Mouse (Mus musculus) heart, embryonic 16.5 days (tissue): ENCODE data around the gene Fam172a. TPM values are rescaled to one million over a fixed set of nuclear protein-coding genes. Genes with fewer than 3 reads are reported as not detected.

Source experiments
- ATAC-seq: fragments of 200-750 bp; cut with Nextera tagmentation; replicated peaks from 2 replicates; pipeline ENCODE4 v1.8.0; 2017; ENCODE audit warnings: moderate number of reproducible peaks; ENCODE audit not compliant: insufficient read depth, low FRiP score; ENCODE audit errors: extremely low read depth
- H3K27ac ChIP-seq: fragments of 300-500 bp; sonication (generic); 2 replicates; pipeline ENCODE4 v1.5.1; 2014; ENCODE audit warnings: mild to moderate bottlenecking, low read length, control low read depth, moderate library complexity
- H3K27me3 ChIP-seq: fragments of 300-500 bp; sonication (generic); 2 replicates; pipeline ENCODE4 v1.6.1; 2014; ENCODE audit warnings: low read length, mixed read lengths; ENCODE audit not compliant: control insufficient read depth, insufficient read depth
- H3K36me3 ChIP-seq: fragments of 300-500 bp; sonication (generic); 2 replicates; pipeline ENCODE4 v1.6.1; 2014; ENCODE audit not compliant: control insufficient read depth, insufficient read depth
- H3K4me1 ChIP-seq: fragments of 300-500 bp; sonication (generic); 2 replicates; pipeline ENCODE4 v1.6.1; 2014; ENCODE audit warnings: low read length, mixed read lengths; ENCODE audit not compliant: control insufficient read depth, insufficient read depth
- H3K4me2 ChIP-seq: fragments of 300-500 bp; sonication (generic); 2 replicates; pipeline ENCODE4 v1.6.1; 2014; ENCODE audit warnings: low read depth, mild to moderate bottlenecking, control low read depth, low read length
- H3K4me3 ChIP-seq: fragments of 300-500 bp; sonication (generic); 2 replicates; pipeline ENCODE4 v1.5.1; 2014; ENCODE audit warnings: mild to moderate bottlenecking, control low read depth, low read length
- H3K9ac ChIP-seq: fragments of 300-500 bp; sonication (generic); 2 replicates; pipeline ENCODE4 v1.6.1; 2014; ENCODE audit warnings: low read length, control low read depth
- H3K9me3 ChIP-seq: fragments of 300-500 bp; sonication (generic); replicated peaks from 2 replicates; pipeline ENCODE4 v1.6.1; 2016; ENCODE audit warnings: low read length; ENCODE audit not compliant: control insufficient read depth
- WGBS: fragments of 180-500 bp; shearing (Covaris S2); extraction: QIAGEN DNeasy Blood & Tissue Kit; methylation state at CpG from one replicate; pipeline ENCODE4 v1.1.7; 2014; 5-methylcytosine and 5-hydroxymethylcytosine counted together
- polyA plus RNA-seq: library from polyadenylated mRNA; unstranded; fragments of >200 nt; fragmentation: Nextera tagmentation; extraction: Ambion mirVana; gene quantifications from 2 replicates; pipeline ENCODE4 v1.2.1, GENCODE M21; 2015

The Fam172a gene
- polyA plus RNA-seq, 1 experiment from 2014 or later = 21.0 TPM

- WGBS = 41% methylated on average over 14 of the region's 14 CpGs
- no peak overlapping the region for H3K4me2 ChIP-seq
- no peaks in the 10 kb centered on the region for H3K9me3 ChIP-seq
- H3K4me1 ChIP-seq = peaks cover 9% of the 10 kb centered on the region
- H3K9ac ChIP-seq = no peak overlapping the region
- no peak for ATAC-seq
- no peak overlapping the region for H3K4me3 ChIP-seq
- no peak overlapping the region for H3K27ac ChIP-seq
- H3K36me3 ChIP-seq = no peaks in the 10 kb centered on the region
- H3K27me3 ChIP-seq = peaks cover 43% of the 10 kb centered on the region
These were observed 507.0 kb downstream of the Fam172a start for GRCm38 (mm10) chr13:78208689-78209410.

DNA sequence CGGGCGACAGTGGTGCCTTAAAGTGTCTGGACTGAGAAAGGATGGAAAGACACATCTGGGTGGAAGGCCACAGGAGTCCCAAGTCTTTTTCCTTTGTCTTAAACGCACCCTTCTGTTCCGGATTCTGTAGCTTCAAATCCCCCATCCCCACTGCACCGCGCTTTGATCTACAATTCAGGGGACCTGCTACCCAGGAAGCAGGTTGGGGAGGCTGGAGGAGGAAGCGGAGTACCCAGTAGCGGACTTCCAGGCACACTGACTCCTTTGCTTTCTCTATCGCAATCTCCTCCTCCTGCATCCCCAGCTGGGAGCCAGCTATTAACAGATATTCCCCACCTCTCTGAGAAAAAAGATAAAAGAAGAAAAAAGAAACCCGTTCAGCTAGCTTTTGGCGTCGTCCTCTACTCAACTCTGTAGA lies 507.8 kb downstream of the Fam172a start:
- Histone ChIP-seq H3K4me3 (peak overlapping the region; percentile 51), H3K36me3 (no peaks in the 10 kb centered on the region), H3K9ac (peak overlapping the region; percentile 41; the same call in 1 of the 2 replicates), H3K9me3 (no peaks in the 10 kb centered on the region), H3K27me3 (peaks cover 42% of the 10 kb centered on the region), H3K4me1 (peaks cover 9% of the 10 kb centered on the region), H3K4me2 (peak overlapping the region; percentile 78), H3K27ac (no peak overlapping the region)
- no peak for ATAC-seq
- WGBS = 5% methylated on average over 12 of the region's 12 CpGs

GRCm38 (mm10) chr13:78210029-78210747 lies 508.4 kb downstream of the Fam172a start:
- 1% methylated on average over 38 of the region's 38 CpGs for WGBS
- peak; percentile 32; the same call in 1 of the 2 replicates for ATAC-seq
- peak overlapping the region; percentile 78 for H3K4me2 ChIP-seq
- no peaks in the 10 kb centered on the region for H3K36me3 ChIP-seq
- peak overlapping the region; percentile 51 for H3K4me3 ChIP-seq
- no peaks in the 10 kb centered on the region for H3K9me3 ChIP-seq
- peak overlapping the region; percentile 41; the same call in 1 of the 2 replicates for H3K9ac ChIP-seq
- H3K27ac ChIP-seq = no peak overlapping the region
- peaks cover 39% of the 10 kb centered on the region for H3K27me3 ChIP-seq
- peaks cover 9% of the 10 kb centered on the region for H3K4me1 ChIP-seq

DNA sequence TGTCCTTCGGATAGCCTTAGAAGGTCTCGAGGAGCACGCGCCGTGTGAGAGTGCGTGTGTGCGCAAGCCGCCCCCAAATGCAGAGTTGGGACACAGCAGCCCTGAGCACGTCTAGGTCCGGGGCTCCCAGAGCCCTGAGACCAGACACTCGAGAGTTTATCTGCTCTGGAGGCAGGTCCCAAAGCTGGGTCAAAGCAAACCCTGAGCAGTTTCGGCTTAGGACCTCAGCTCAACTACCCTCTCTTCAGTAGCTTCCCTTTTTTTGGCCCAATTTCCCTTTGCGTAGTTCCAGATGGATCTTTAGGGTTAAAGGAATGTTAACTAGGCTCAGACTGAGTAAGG lies 508.9 kb downstream of the Fam172a start:
- 0 out of 2 replicates have a peak, but pooled peaks have one; percentile 26 for ATAC-seq
- peaks cover 9% of the 10 kb centered on the region for H3K4me1 ChIP-seq
- H3K36me3 ChIP-seq = no peaks in the 10 kb centered on the region
- no peaks in the 10 kb centered on the region for H3K9me3 ChIP-seq
- H3K27ac ChIP-seq = no peak overlapping the region
- 11% methylated on average over 13 of the region's 13 CpGs for WGBS
- peaks cover 36% of the 10 kb centered on the region for H3K27me3 ChIP-seq
- peak overlapping the region; percentile 78 for H3K4me2 ChIP-seq
- peak overlapping the region; percentile 51 for H3K4me3 ChIP-seq
- H3K9ac ChIP-seq = no peak overlapping the region

DNA sequence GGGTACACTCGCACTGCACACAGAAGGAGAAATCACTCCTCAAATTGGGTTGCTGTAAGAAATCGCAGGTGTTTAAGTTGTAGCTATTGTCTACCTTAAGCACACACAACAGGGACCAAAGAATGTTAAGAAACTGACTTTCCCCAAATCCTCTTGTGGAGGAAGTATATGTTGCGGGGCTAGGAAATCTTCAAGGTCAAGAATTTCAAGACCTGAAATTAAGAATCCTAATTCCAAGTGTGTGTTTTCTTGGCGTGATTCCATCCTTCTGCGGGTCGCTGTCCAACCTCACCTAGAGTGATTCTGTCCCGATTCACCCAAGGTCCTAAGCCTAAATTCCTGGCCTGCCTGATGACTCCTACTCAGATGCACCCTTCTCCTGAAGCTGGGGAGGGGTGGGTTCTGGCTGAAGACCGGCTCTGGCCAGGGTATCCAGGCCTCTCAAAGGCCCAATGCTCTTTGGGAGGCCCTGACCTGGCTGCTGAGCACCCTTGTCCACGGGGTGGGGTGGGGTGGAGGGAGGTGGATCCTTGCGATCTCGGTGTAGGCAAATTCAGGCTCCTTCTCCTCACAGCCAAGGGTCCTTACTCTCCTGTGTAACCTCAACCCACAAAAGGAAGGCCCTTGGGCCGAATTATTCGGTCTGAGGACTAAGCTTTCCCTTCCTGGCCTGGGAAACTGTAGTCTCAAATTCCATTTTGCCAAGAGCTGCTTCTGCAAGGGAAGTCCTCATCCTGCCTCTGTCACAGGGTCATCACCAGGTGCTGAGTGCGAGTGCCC lies 509.6 kb downstream of the Fam172a start:
- Histone ChIP-seq H3K27ac (no peak overlapping the region), H3K9ac (no peak overlapping the region), H3K36me3 (no peaks in the 10 kb centered on the region), H3K27me3 (peaks cover 36% of the 10 kb centered on the region), H3K9me3 (no peaks in the 10 kb centered on the region), H3K4me2 (no peak overlapping the region), H3K4me1 (peaks cover 9% of the 10 kb centered on the region), H3K4me3 (no peak overlapping the region)
- WGBS = 34% methylated on average over 14 of the region's 14 CpGs
- ATAC-seq = no peak

GRCm38 (mm10) chr13:78212111-78212510 lies 510.3 kb downstream of the Fam172a start:
- H3K4me1 ChIP-seq = peaks cover 9% of the 10 kb centered on the region

DNA sequence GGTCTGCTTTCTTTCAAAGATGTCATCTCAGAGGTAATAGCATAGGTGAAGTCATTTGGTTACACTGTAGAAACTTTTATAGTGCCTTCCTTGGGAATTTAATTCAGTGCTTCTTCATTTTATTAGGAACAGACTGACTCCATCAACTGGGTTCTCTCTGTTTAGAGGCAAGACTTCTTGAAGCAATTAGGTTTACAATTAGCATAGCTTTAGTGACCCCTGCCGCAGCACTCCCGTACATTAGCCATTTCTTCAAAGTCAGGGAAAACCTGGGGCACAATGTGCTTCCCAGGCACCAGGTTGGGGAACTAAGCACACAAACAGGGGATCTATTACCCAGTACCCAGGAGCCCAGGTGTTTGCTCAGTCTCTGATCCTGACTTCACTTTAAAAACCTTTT lies 511.3 kb downstream of the Fam172a start:
- H3K27ac ChIP-seq = no peak overlapping the region

More at GRCm38 (mm10) chr13:78212111-78212510, 510.3 kb downstream of the Fam172a start:
- H3K36me3 ChIP-seq = no peaks in the 10 kb centered on the region
- H3K4me2 ChIP-seq = no peak overlapping the region
- WGBS = 36% methylated on average over 15 of the region's 15 CpGs
- no peak for ATAC-seq
- H3K27me3 ChIP-seq = peaks cover 36% of the 10 kb centered on the region
- H3K27ac ChIP-seq = no peak overlapping the region
- no peaks in the 10 kb centered on the region for H3K9me3 ChIP-seq
- no peak overlapping the region for H3K4me3 ChIP-seq
- no peak overlapping the region for H3K9ac ChIP-seq

DNA sequence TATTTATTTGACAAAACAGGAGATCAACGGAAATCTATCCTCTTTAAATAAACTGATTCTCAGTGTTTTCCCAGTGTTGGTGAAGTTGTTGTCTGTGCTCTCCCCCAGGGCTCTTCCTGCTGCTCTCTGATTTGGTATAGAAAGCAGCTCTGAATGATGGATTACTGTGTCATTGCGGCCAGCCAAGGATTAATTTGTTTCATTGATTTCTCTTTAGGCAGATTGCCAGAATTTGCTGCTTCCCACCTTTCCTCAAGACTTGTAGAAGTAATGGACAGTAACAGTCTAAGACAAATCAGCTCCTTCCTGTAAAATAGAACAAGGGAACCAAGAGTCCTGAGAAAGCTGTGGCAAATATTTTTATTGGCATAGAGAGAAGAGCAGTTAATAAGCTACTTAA lies 513.4 kb downstream of the Fam172a start:
- Histone ChIP-seq H3K36me3 (no peaks in the 10 kb centered on the region), H3K4me1 (peaks cover 4% of the 10 kb centered on the region; the same call in 1 of the 2 replicates), H3K9ac (no peak overlapping the region), H3K27me3 (peaks cover 20% of the 10 kb centered on the region), H3K4me2 (no peak overlapping the region), H3K4me3 (no peak overlapping the region), H3K27ac (no peak overlapping the region), H3K9me3 (no peaks in the 10 kb centered on the region)
- ATAC-seq = no peak
- WGBS = 62% methylated on average over 2 of the region's 2 CpGs

More for the DNA sequence above, 511.3 kb downstream of the Fam172a start:
- Histone ChIP-seq H3K9me3 (no peaks in the 10 kb centered on the region), H3K27me3 (peaks cover 35% of the 10 kb centered on the region), H3K4me1 (peaks cover 9% of the 10 kb centered on the region), H3K4me2 (no peak overlapping the region), H3K4me3 (no peak overlapping the region), H3K36me3 (no peaks in the 10 kb centered on the region), H3K9ac (no peak overlapping the region)
- ATAC-seq = no peak
- WGBS = 59% methylated on average over 2 of the region's 2 CpGs
